Mouse (Mus musculus): Measurements from ENCODE around the gene Eya4.

Eya4 gene

GRCm38 (mm10) chr10:23062719-23063118 lies 287.9 kb downstream of the Eya4 start:
- DNase-seq (ENCODE audit: low spot score in 2 of 2): no peak

- DNase-seq (ENCODE audit: low spot score in 2 of 2): no peak
Measured at GRCm38 (mm10) chr10:23060694-23061060, 289.9 kb downstream of the Eya4 start.

- no peak for DNase-seq (ENCODE audit: low spot score in 2 of 2)
Measured at GRCm38 (mm10) chr10:23060041-23060693, 290.4 kb downstream of the Eya4 start.

- no peak for DNase-seq (ENCODE audit: low spot score in 2 of 2)
Measured at GRCm38 (mm10) chr10:23053379-23053915, 297.1 kb downstream of the Eya4 start.
